Mouse (Mus musculus) liver, embryonic 14.5 days (tissue): ENCODE results near the gene St14.

Experiments
- CTCF ChIP-seq: IDR thresholded peaks from 2 replicates; pipeline ENCODE4 v1.5.1; 2016; ENCODE audit warnings: antibody characterized with exemption, low read depth, control low read depth
- EP300 ChIP-seq: IDR thresholded peaks from 2 replicates; pipeline ENCODE4 v1.6.1; 2016; ENCODE audit warnings: antibody characterized with exemption, low read depth

GRCm38 (mm10) chr9:31115586-31115985, 16.1 kb downstream of the St14 start:
- no peak for TF ChIP-seq CTCF
- TF ChIP-seq EP300 = no peak
